Mouse (Mus musculus): ENCODE measurements at regions not wholly inside any gene's neighbourhood (a gene's known extent, or its start where the extent isn't known, plus 50 kb on each side); places are given as distances from the start of the nearest gene placed in this dataset.

DNA sequence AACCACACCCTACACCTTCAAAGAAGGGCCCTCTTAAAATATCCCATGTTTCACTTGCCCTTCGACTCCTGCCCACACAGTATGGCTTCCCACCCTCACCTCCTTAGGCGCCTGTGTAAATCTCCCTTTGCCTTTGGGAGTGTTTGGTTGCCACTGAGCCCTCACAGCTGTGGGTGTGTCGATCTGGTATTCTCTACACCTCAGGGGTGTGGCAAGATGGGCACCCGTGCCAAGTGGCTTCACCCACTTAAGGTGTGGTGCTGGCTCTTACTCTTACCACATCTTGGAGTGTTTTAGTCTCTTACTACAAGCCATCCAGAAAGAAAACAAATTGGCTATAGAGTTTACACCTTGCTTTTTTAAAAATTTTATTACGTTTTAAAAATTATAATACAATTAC is 205.3 kb upstream of the Prdm1 start:
- H3K4me1 ChIP-seq (ENCODE audit: control insufficient read depth in 1 of 2, insufficient read depth in 2 of 2, low read length in 2 of 2), result no peaks in the 10 kb centered on the region
- H3K27me3 ChIP-seq (ENCODE audit: control insufficient read depth in 1 of 2, insufficient read depth in 2 of 2, low read length in 2 of 2), result no peaks in the 10 kb centered on the region
- no peaks in the 10 kb centered on the region; a peak in 1 of 4 replicates for H3K36me3 ChIP-seq (ENCODE audit: control insufficient read depth in 1 of 2, insufficient read depth in 2 of 2, low read length in 2 of 2)
- H3K9ac ChIP-seq (ENCODE audit: control insufficient read depth, low read depth, low read length, poor library complexity, severe bottlenecking), result no peak overlapping the region
- DNase-seq (ENCODE audit: low read depth, low spot score), result no peak
- TF ChIP-seq USF2 (IDR thresholded peaks at IDR 0.05; ENCODE audit: borderline replicate concordance in 1 of 2, insufficient read depth in 1 of 2, low read depth in 1 of 2, low read length in 2 of 2) (no peak), NRF1 (IDR thresholded peaks at IDR 0.05; ENCODE audit: insufficient read depth, low read depth, low read length, poor library complexity, severe bottlenecking) (no peak), BHLHE40 (IDR thresholded peaks at IDR 0.05; ENCODE audit: borderline replicate concordance, low read depth, low read length) (no peak), MYB (IDR thresholded peaks at IDR 0.05; ENCODE audit: low read depth, low read length) (no peak), JUND (IDR thresholded peaks at IDR 0.05; ENCODE audit: low read depth, low read length) (no peak), KAT2A (conservative IDR thresholded peaks at IDR 0.05; ENCODE audit: low read depth, low read length) (no peak), MAX (IDR thresholded peaks at IDR 0.05; ENCODE audit: low read length) (no peak), CHD2 (IDR thresholded peaks at IDR 0.05; ENCODE audit: low read length) (no peak), ELF1 (IDR thresholded peaks at IDR 0.05; ENCODE audit: low read depth, low read length) (no peak), POLR2AphosphoS2 (IDR thresholded peaks at IDR 0.05; ENCODE audit: low read length) (no peak), ZC3H11A (IDR thresholded peaks at IDR 0.05; ENCODE audit: low read depth, low read length) (no peak), MAFK (IDR thresholded peaks at IDR 0.05; ENCODE audit: borderline replicate concordance, low read depth, low read length) (no peak)
- H3K4me3 ChIP-seq (ENCODE audit: control insufficient read depth in 1 of 2, insufficient read depth in 1 of 2, low read depth in 2 of 2, low read length in 2 of 2), result no peak overlapping the region
- H3K9me3 ChIP-seq (replicated peaks; ENCODE audit: insufficient read depth, low read length), result no peaks in the 10 kb centered on the region
- no peaks in the 10 kb centered on the region for H3K79me2 ChIP-seq (ENCODE audit: control insufficient read depth, insufficient read depth, low read length, poor library complexity)
- no peak overlapping the region for H3K27ac ChIP-seq (ENCODE audit: control insufficient read depth, low read depth, low read length)

DNA sequence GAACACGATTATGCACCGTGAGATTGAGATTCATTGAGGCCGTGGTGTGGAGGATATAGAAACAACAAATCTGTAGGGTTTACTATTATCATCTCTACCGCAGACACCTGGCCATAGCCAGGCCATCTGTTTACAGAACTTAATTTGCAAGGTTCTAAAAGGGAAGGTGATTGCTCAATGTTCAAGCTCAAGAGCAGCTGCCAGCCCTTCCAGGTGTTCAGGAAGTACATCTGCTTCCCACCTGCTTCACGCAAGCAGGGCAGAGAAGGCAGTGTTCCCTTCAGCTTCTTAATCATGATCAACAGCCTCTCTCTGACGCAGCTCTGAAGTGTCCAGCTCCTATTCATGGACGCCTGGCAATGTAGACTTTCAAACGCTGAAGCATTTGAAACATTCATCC is 202.4 kb upstream of the Prdm1 start:
- no peaks in the 10 kb centered on the region for H3K79me2 ChIP-seq (ENCODE audit: control insufficient read depth, insufficient read depth, low read length, poor library complexity)
- TF ChIP-seq HCFC1 (IDR thresholded peaks at IDR 0.05; ENCODE audit: low read depth, low read length), result no peak
- TF ChIP-seq MYB (IDR thresholded peaks at IDR 0.05; ENCODE audit: low read depth, low read length), result no peak
- no peak for TF ChIP-seq USF2 (IDR thresholded peaks at IDR 0.05; ENCODE audit: borderline replicate concordance in 1 of 2, insufficient read depth in 1 of 2, low read depth in 1 of 2, low read length in 2 of 2)
- no peak for TF ChIP-seq MEF2A (IDR thresholded peaks at IDR 0.05; ENCODE audit: extremely low read depth, insufficient replicate concordance, low read depth, low read length, poor library complexity, severe bottlenecking)
- TF ChIP-seq ELF1 (IDR thresholded peaks at IDR 0.05; ENCODE audit: low read depth, low read length), result no peak
- no peak for TF ChIP-seq KAT2A (conservative IDR thresholded peaks at IDR 0.05; ENCODE audit: low read depth, low read length)
- TF ChIP-seq CHD2 (IDR thresholded peaks at IDR 0.05; ENCODE audit: low read length), result no peak
- no peaks in the 10 kb centered on the region for H3K4me1 ChIP-seq (ENCODE audit: control insufficient read depth in 1 of 2, insufficient read depth in 2 of 2, low read length in 2 of 2)
- no peak overlapping the region for H3K27ac ChIP-seq (ENCODE audit: control insufficient read depth, low read depth, low read length)
- DNase-seq (ENCODE audit: low read depth, low spot score), result no peak
- H3K9me3 ChIP-seq (replicated peaks; ENCODE audit: insufficient read depth, low read length), result no peaks in the 10 kb centered on the region
- no peaks in the 10 kb centered on the region; a peak in 1 of 4 replicates for H3K36me3 ChIP-seq (ENCODE audit: control insufficient read depth in 1 of 2, insufficient read depth in 2 of 2, low read length in 2 of 2)
- H3K27me3 ChIP-seq (ENCODE audit: control insufficient read depth in 1 of 2, insufficient read depth in 2 of 2, low read length in 2 of 2), result no peaks in the 10 kb centered on the region
- H3K9ac ChIP-seq (ENCODE audit: control insufficient read depth, low read depth, low read length, poor library complexity, severe bottlenecking), result no peak overlapping the region
- no peak overlapping the region for H3K4me3 ChIP-seq (ENCODE audit: control insufficient read depth in 1 of 2, insufficient read depth in 1 of 2, low read depth in 2 of 2, low read length in 2 of 2)

Measured in MEL (cell line).